Mouse (Mus musculus) hindbrain, embryonic 16.5 days (tissue): ENCODE measurements around the gene Osbpl3. TPM values are rescaled to one million over a fixed set of nuclear protein-coding genes. Genes with fewer than 3 reads are reported as not detected.

Experiments used
- ATAC-seq: fragments of 200-750 bp; cut with Nextera tagmentation; 2 replicates; pipeline ENCODE4 v1.8.0; 2017; ENCODE audit warnings: moderate TSS enrichment, moderate library complexity
- H3K27ac ChIP-seq: fragments of 300-500 bp; sonication (generic); 2 replicates; pipeline ENCODE4 v1.5.1; 2014; ENCODE audit warnings: low read depth, mild to moderate bottlenecking, control low read depth, low read length, moderate library complexity
- H3K27me3 ChIP-seq: fragments of 300-500 bp; sonication (generic); replicated peaks from 2 replicates; pipeline ENCODE4 v1.6.1; 2014; ENCODE audit warnings: low read length; ENCODE audit not compliant: control insufficient read depth, insufficient read depth
- H3K36me3 ChIP-seq: fragments of 300-500 bp; sonication (generic); 2 replicates; pipeline ENCODE4 v1.6.1; 2014; ENCODE audit warnings: mild to moderate bottlenecking, low read length, moderate library complexity, mixed read lengths; ENCODE audit not compliant: control insufficient read depth, insufficient read depth
- H3K4me1 ChIP-seq: fragments of 300-500 bp; sonication (generic); 2 replicates; pipeline ENCODE4 v1.6.1; 2014; ENCODE audit warnings: low read depth, low read length; ENCODE audit not compliant: control insufficient read depth, insufficient read depth
- H3K4me2 ChIP-seq: fragments of 300-500 bp; sonication (generic); 2 replicates; pipeline ENCODE4 v1.6.1; 2014; ENCODE audit warnings: mild to moderate bottlenecking, low read length, control low read depth, moderate library complexity
- H3K4me3 ChIP-seq: fragments of 300-500 bp; sonication (generic); 2 replicates; pipeline ENCODE4 v1.5.1; 2014; ENCODE audit warnings: mild to moderate bottlenecking, low read length, control low read depth, moderate library complexity
- H3K9ac ChIP-seq: fragments of 300-500 bp; sonication (generic); 2 replicates; pipeline ENCODE4 v1.6.1; 2014; ENCODE audit warnings: low read depth, mild to moderate bottlenecking, control low read depth, low read length, moderate library complexity
- H3K9me3 ChIP-seq: fragments of 300-500 bp; sonication (generic); 2 replicates; pipeline ENCODE4 v1.6.1; 2014; ENCODE audit warnings: mild to moderate bottlenecking, low read length, moderate library complexity; ENCODE audit not compliant: control insufficient read depth
- WGBS: fragments of 180-500 bp; shearing (Covaris S2); extraction: QIAGEN DNeasy Blood & Tissue Kit; methylation state at CpG from one replicate; pipeline ENCODE4 v1.1.7; 2014; 5-methylcytosine and 5-hydroxymethylcytosine counted together
- polyA plus RNA-seq: library from polyadenylated mRNA; unstranded; fragments of >200 nt; fragmentation: Nextera tagmentation; extraction: Ambion mirVana; gene quantifications from 2 replicates; pipeline ENCODE4 v1.2.1, GENCODE M21; 2015

Gene Osbpl3
- polyA plus RNA-seq, 1 experiment from 2014 or later: 4.5 TPM

- H3K4me2 ChIP-seq: no peak overlapping the region
- no peak overlapping the region for H3K4me3 ChIP-seq
- no peak overlapping the region for H3K9ac ChIP-seq
- H3K36me3 ChIP-seq: no peaks in the 10 kb centered on the region
- H3K4me1 ChIP-seq: no peaks in the 10 kb centered on the region
- WGBS: 63% methylated on average over 5 of the region's 5 CpGs
- H3K9me3 ChIP-seq: no peaks in the 10 kb centered on the region
- no peak overlapping the region for H3K27ac ChIP-seq
- no peaks in the 10 kb centered on the region for H3K27me3 ChIP-seq
- ATAC-seq: 0 out of 2 replicates have a peak, but pooled peaks have one; percentile 42
Measured at GRCm38 (mm10) chr6:50372516-50373424, 83.2 kb downstream of the Osbpl3 start.

GRCm38 (mm10) chr6:50371501-50372086 lies 84.4 kb downstream of the Osbpl3 start:
- Histone ChIP-seq H3K36me3 (no peaks in the 10 kb centered on the region), H3K9ac (no peak overlapping the region), H3K4me2 (no peak overlapping the region), H3K27me3 (no peaks in the 10 kb centered on the region), H3K4me1 (no peaks in the 10 kb centered on the region), H3K27ac (no peak overlapping the region), H3K9me3 (no peaks in the 10 kb centered on the region), H3K4me3 (no peak overlapping the region)
- ATAC-seq: no peak
- 93% methylated on average over 8 of the region's 8 CpGs for WGBS

DNA sequence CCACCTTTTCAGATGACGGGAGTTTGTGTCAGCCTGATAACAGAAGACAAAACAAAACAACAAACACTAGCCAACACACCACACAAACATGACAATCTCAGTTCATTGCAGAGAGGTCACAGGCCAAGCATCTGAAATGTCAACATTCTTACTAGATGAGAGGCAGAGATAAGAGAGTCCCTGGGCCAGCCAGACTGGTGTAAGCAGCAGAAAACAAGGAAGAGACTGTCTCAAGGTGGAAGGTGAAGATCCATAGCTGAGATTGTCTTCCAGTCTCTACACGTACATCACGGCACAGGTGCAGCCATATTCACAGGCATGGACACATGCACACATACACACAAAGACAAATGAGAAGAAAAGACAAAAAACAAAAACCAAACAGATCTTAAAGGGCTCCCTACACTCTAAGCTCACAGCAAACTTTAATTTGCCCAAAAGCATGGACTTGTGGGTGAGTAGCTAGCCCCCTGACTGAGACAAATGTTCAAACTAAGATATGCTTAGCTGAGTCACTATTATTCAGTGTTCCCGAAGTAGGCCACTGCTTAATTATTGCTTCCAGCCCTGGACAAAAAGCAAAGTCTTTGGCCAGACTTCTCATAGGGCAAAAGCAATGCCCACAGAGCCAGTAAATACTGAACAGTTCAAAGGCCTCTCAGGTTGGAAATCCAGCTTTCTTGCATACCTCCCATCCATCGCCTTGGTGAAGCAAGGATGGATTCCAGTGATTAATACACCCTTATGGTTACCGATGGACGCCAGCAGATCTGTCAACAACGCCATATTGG lies 87.3 kb downstream of the Osbpl3 start:
- ATAC-seq: no peak
- Histone ChIP-seq H3K9me3 (no peaks in the 10 kb centered on the region), H3K4me3 (no peak overlapping the region), H3K9ac (no peak overlapping the region), H3K27ac (no peak overlapping the region), H3K36me3 (no peaks in the 10 kb centered on the region), H3K4me1 (no peaks in the 10 kb centered on the region), H3K4me2 (no peak overlapping the region), H3K27me3 (no peaks in the 10 kb centered on the region)
- WGBS: 94% methylated on average over 8 of the region's 8 CpGs

- no peaks in the 10 kb centered on the region for H3K36me3 ChIP-seq
- no peak overlapping the region for H3K4me3 ChIP-seq
- H3K4me2 ChIP-seq: no peak overlapping the region
- no peaks in the 10 kb centered on the region for H3K9me3 ChIP-seq
- H3K27ac ChIP-seq: no peak overlapping the region
- ATAC-seq: no peak
- 85% methylated on average over 5 of the region's 5 CpGs for WGBS
- no peaks in the 10 kb centered on the region for H3K4me1 ChIP-seq
- H3K9ac ChIP-seq: no peak overlapping the region
- no peaks in the 10 kb centered on the region for H3K27me3 ChIP-seq
Measured at GRCm38 (mm10) chr6:50367836-50368235, 88.2 kb downstream of the Osbpl3 start.

- 85% methylated on average over 5 of the region's 5 CpGs for WGBS
Measured at GRCm38 (mm10) chr6:50366724-50367123, 89.3 kb downstream of the Osbpl3 start.

GRCm38 (mm10) chr6:50366319-50366718 lies 89.7 kb downstream of the Osbpl3 start:
- WGBS: 95% methylated on average over 7 of the region's 7 CpGs
- Histone ChIP-seq H3K4me2 (no peak overlapping the region), H3K4me1 (no peaks in the 10 kb centered on the region), H3K36me3 (no peaks in the 10 kb centered on the region), H3K9me3 (no peaks in the 10 kb centered on the region), H3K27ac (no peak overlapping the region), H3K4me3 (no peak overlapping the region), H3K27me3 (no peaks in the 10 kb centered on the region), H3K9ac (no peak overlapping the region)
- ATAC-seq: no peak

More at GRCm38 (mm10) chr6:50366724-50367123, 89.3 kb downstream of the Osbpl3 start:
- Histone ChIP-seq H3K27me3 (no peaks in the 10 kb centered on the region), H3K9me3 (no peaks in the 10 kb centered on the region), H3K9ac (no peak overlapping the region), H3K4me1 (no peaks in the 10 kb centered on the region), H3K27ac (no peak overlapping the region), H3K36me3 (no peaks in the 10 kb centered on the region), H3K4me3 (no peak overlapping the region), H3K4me2 (no peak overlapping the region)
- ATAC-seq: no peak

DNA sequence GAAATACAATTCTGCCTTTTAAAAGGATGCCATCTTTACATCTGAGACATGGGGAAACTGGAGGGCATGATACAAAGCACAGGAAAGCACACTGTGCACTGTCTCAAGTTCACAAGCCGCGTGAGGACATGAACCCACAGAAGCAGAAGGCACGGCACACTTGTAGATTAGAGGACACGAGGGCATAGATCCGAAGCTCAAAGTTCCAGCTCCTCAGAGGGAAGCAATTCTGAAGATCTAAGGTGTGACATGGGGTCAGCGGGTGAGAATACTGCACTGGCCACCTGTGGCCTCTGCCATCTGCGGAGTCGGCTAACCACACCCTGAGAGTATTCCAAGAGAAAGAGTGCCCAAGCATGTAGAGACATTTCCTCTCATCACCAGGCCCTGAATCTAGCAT lies 91.6 kb downstream of the Osbpl3 start:
- Histone ChIP-seq H3K9me3 (no peaks in the 10 kb centered on the region), H3K27ac (no peak overlapping the region), H3K4me3 (no peak overlapping the region), H3K36me3 (no peaks in the 10 kb centered on the region), H3K27me3 (no peaks in the 10 kb centered on the region), H3K9ac (no peak overlapping the region), H3K4me2 (no peak overlapping the region), H3K4me1 (no peaks in the 10 kb centered on the region)
- 95% methylated on average over 8 of the region's 8 CpGs for WGBS
- no peak for ATAC-seq

DNA sequence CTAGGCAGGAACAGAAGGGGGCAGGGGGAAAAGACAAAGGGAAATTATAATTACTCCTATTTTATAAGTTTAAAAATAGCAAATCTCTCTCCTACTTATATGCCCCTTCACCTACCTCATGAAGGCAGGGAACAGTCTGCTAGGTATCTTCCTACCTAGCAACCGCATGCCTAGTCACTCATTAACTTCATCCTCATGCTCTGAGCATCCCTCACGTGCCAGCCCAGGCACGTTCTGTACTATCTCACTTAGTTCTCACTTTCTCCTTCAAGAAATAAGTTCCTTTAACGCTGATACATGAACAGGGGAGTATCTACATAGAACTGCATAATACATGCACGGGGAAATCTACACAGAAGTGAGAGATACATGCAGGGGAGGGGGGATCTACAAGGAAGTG lies 92.6 kb downstream of the Osbpl3 start:
- no peak for ATAC-seq
- Histone ChIP-seq H3K36me3 (no peaks in the 10 kb centered on the region), H3K4me2 (no peak overlapping the region), H3K27me3 (no peaks in the 10 kb centered on the region), H3K4me1 (no peaks in the 10 kb centered on the region; the same call in 1 of the 2 replicates), H3K27ac (no peak overlapping the region), H3K9ac (no peak overlapping the region), H3K4me3 (no peak overlapping the region), H3K9me3 (no peaks in the 10 kb centered on the region)
- WGBS: 83% methylated on average over 5 of the region's 5 CpGs
